In genomic region chr11:85799456-85799855, GRCm38 (mm10) we compare ENCODE assay signal across 16 mouse cellular contexts. TPM values are rescaled to one million over a fixed set of nuclear protein-coding genes. Genes with fewer than 3 reads are reported as not detected.
DNase-seq lines count a peak whose midpoint lies in the region; ATAC-seq lines count a peak whose summit lies in the region.
"Had no signal": no experiment of that assay in that cellular context is flagged by ENCODE, and none has a peak within 500 bp of the region (broad histone marks: within the 10 kb centered on the region; RNA-seq: fewer than 3 reads in every experiment).

No protein-coding gene starts in this region.

- 84% methylated on average over 4 of the region's 4 CpGs for WGBS in embryonic facial prominence, embryonic 13.5 days
- WGBS in embryonic facial prominence, embryonic 10.5 days, result 87% methylated on average over 4 of the region's 4 CpGs
- 66% methylated on average over 4 of the region's 4 CpGs for WGBS in kidney, embryonic 15.5 days
- WGBS in liver, embryonic 15.5 days (ENCODE audit: insufficient replicate concordance), result 8% methylated on average over 4 of the region's 4 CpGs

- no peak for ATAC-seq in embryonic facial prominence, embryonic 13.5 days (ENCODE audit: insufficient number of reproducible peaks, insufficient read depth, low FRiP score, low TSS enrichment, low read depth)
- no peak for ATAC-seq in kidney, embryonic 15.5 days (replicated peaks; ENCODE audit: low FRiP score)
- ATAC-seq in liver, embryonic 15.5 days (ENCODE audit: insufficient read depth), result peak; percentile 74
- ATAC-seq: hindbrain, postnatal 0 days; midbrain, embryonic 13.5 days had no signal

- H3K27ac ChIP-seq in embryonic facial prominence, embryonic 13.5 days, result peak overlapping the region; percentile 12; the same call in 1 of the 2 replicates
- no peak overlapping the region for H3K27ac ChIP-seq in embryonic facial prominence, embryonic 10.5 days (replicated peaks)
- peak overlapping the region; percentile 41; the same call in 1 of the 2 replicates for H3K27ac ChIP-seq in kidney, embryonic 15.5 days
- H3K27ac ChIP-seq in liver, embryonic 15.5 days (replicated peaks), result peak overlapping the region; percentile 98
- H3K27ac ChIP-seq: hindbrain, postnatal 0 days; midbrain, embryonic 13.5 days had no signal

- H3K4me2 ChIP-seq in embryonic facial prominence, embryonic 13.5 days, result no peak overlapping the region
- peak overlapping the region; percentile 31; the same call in 1 of the 2 replicates for H3K4me2 ChIP-seq in kidney, embryonic 15.5 days
- peak overlapping the region; percentile 69 for H3K4me2 ChIP-seq in liver, embryonic 15.5 days
- H3K4me2 ChIP-seq: midbrain, embryonic 13.5 days had no signal

- H3K36me3 ChIP-seq in embryonic facial prominence, embryonic 13.5 days, result no peaks in the 10 kb centered on the region
- H3K36me3 ChIP-seq in embryonic facial prominence, embryonic 10.5 days (replicated peaks), result peaks cover 9% of the 10 kb centered on the region; the same call in 1 of the 2 replicates
- no peaks in the 10 kb centered on the region for H3K36me3 ChIP-seq in kidney, embryonic 15.5 days
- peaks cover 80% of the 10 kb centered on the region for H3K36me3 ChIP-seq in erythroblast, embryonic 14.5 days (ENCODE audit: control insufficient read depth)
- H3K36me3 ChIP-seq in liver, embryonic 15.5 days (replicated peaks), result peaks cover 13% of the 10 kb centered on the region; the same call in 1 of the 2 replicates
- H3K36me3 ChIP-seq: midbrain, embryonic 13.5 days had no signal

- no peaks in the 10 kb centered on the region for H3K9me3 ChIP-seq in embryonic facial prominence, embryonic 13.5 days
- H3K9me3 ChIP-seq in embryonic facial prominence, embryonic 10.5 days, result no peaks in the 10 kb centered on the region
- no peaks in the 10 kb centered on the region for H3K9me3 ChIP-seq in kidney, embryonic 15.5 days (replicated peaks)
- no peaks in the 10 kb centered on the region for H3K9me3 ChIP-seq in erythroblast, embryonic 14.5 days (ENCODE audit: control insufficient read depth, low read length)
- H3K9me3 ChIP-seq in liver, embryonic 15.5 days (replicated peaks), result no peaks in the 10 kb centered on the region
- H3K9me3 ChIP-seq: midbrain, embryonic 13.5 days had no signal

- no peak for DNase-seq in embryonic facial prominence, embryonic 10.5 days (ENCODE audit: low spot score)
- no peak for DNase-seq in kidney, adult 11 months
- DNase-seq in urinary bladder, adult 18-20 months (ENCODE audit: low spot score in 2 of 2), result no peak
- DNase-seq in cerebellum, adult 18-20 months, result no peak
- DNase-seq: cerebellum, adult 2 months; lung, postnatal 36 days; right cerebral cortex, postnatal 25 days; thymus, adult 2 months had no signal

- H3K27me3 ChIP-seq in embryonic facial prominence, embryonic 13.5 days, result no peaks in the 10 kb centered on the region
- H3K27me3 ChIP-seq in embryonic facial prominence, embryonic 10.5 days (replicated peaks; ENCODE audit: low read depth, poor library complexity, severe bottlenecking), result peaks cover 5% of the 10 kb centered on the region; the same call in 1 of the 2 replicates
- no peaks in the 10 kb centered on the region for H3K27me3 ChIP-seq in kidney, embryonic 15.5 days
- H3K27me3 ChIP-seq in erythroblast, embryonic 14.5 days (ENCODE audit: control insufficient read depth), result peaks cover 7% of the 10 kb centered on the region; the same call in 1 of the 2 replicates
- peaks cover 54% of the 10 kb centered on the region for H3K27me3 ChIP-seq in liver, embryonic 15.5 days
- H3K27me3 ChIP-seq: CH12.LX; midbrain, embryonic 13.5 days had no signal

- H3K4me3 ChIP-seq in embryonic facial prominence, embryonic 13.5 days, result no peak overlapping the region
- no peak overlapping the region for H3K4me3 ChIP-seq in embryonic facial prominence, embryonic 10.5 days
- no peak overlapping the region for H3K4me3 ChIP-seq in kidney, embryonic 15.5 days (replicated peaks)
- H3K4me3 ChIP-seq in erythroblast, embryonic 14.5 days (replicated peaks), result peak overlapping the region; percentile 57
- peak overlapping the region; percentile 39 for H3K4me3 ChIP-seq in liver, embryonic 15.5 days (replicated peaks)
- H3K4me3 ChIP-seq: midbrain, embryonic 13.5 days had no signal

- no peak overlapping the region for H3K9ac ChIP-seq in embryonic facial prominence, embryonic 13.5 days
- H3K9ac ChIP-seq in kidney, embryonic 15.5 days, result no peak overlapping the region
- peak overlapping the region; percentile 34 for H3K9ac ChIP-seq in liver, embryonic 15.5 days
- H3K9ac ChIP-seq: midbrain, embryonic 13.5 days had no signal

- H3K4me1 ChIP-seq in embryonic facial prominence, embryonic 13.5 days, result peaks cover 11% of the 10 kb centered on the region
- H3K4me1 ChIP-seq in embryonic facial prominence, embryonic 10.5 days, result peaks cover 19% of the 10 kb centered on the region
- H3K4me1 ChIP-seq in kidney, embryonic 15.5 days, result peaks cover 30% of the 10 kb centered on the region
- peaks cover 77% of the 10 kb centered on the region for H3K4me1 ChIP-seq in erythroblast, embryonic 14.5 days (ENCODE audit: control insufficient read depth)
- peaks cover 68% of the 10 kb centered on the region for H3K4me1 ChIP-seq in liver, embryonic 15.5 days (replicated peaks)
- H3K4me1 ChIP-seq: midbrain, embryonic 13.5 days had no signal

RNA-seq across cellular contexts. Expression of gene Tbx2, which starts 32.9 kb away (rescaled TPM):
- 14.2 and 14.5 TPM in 2 replicates for polyA plus RNA-seq in embryonic facial prominence, embryonic 13.5 days (2015; fragmentation: Nextera tagmentation; extraction: Ambion mirVana)
- polyA plus RNA-seq in embryonic facial prominence, embryonic 10.5 days (2016; fragmentation: Nextera tagmentation; extraction: Ambion mirVana), result 9.9 and 10.9 TPM in 2 replicates
- 11.2 and 11.4 TPM in 2 replicates for polyA plus RNA-seq in kidney, embryonic 15.5 days (2015; fragmentation: Nextera tagmentation; extraction: Ambion mirVana)
- polyA plus RNA-seq in erythroblast, embryonic 14.5 days (2012), result 0.12 and 0.13 TPM in 2 replicates
- polyA plus RNA-seq in liver, embryonic 15.5 days (2015; fragmentation: Nextera tagmentation; extraction: Ambion mirVana), result 0.45 and 0.56 TPM in 2 replicates

RNA-seq across cellular contexts. Expression of gene Gm11444, which starts 50.7 kb away (rescaled TPM):
- not detected in 2 replicates for polyA plus RNA-seq in embryonic facial prominence, embryonic 13.5 days (2015; fragmentation: Nextera tagmentation; extraction: Ambion mirVana)
- not detected in 2 replicates for polyA plus RNA-seq in embryonic facial prominence, embryonic 10.5 days (2016; fragmentation: Nextera tagmentation; extraction: Ambion mirVana)
- polyA plus RNA-seq in kidney, embryonic 15.5 days (2015; fragmentation: Nextera tagmentation; extraction: Ambion mirVana), result not detected in 2 replicates
- polyA plus RNA-seq in erythroblast, embryonic 14.5 days (2012), result not detected in 2 replicates
- polyA plus RNA-seq in liver, embryonic 15.5 days (2015; fragmentation: Nextera tagmentation; extraction: Ambion mirVana), result not detected in 2 replicates
- polyA plus RNA-seq: cerebellum, adult 2 months; hindbrain, postnatal 0 days; kidney, embryonic 16.5 days; midbrain, embryonic 13.5 days; thymus, adult 2 months had no signal

Comparison
In these comparisons a context has a peak if more than half of its experiments do, and no peak if none do; other contexts are left out.
1. H3K4me3 ChIP-seq: peak in erythroblast, embryonic 14.5 days (single experiment) and liver, embryonic 15.5 days (single experiment); none in embryonic facial prominence, embryonic 13.5 days (single experiment), embryonic facial prominence, embryonic 10.5 days (single experiment) and kidney, embryonic 15.5 days (single experiment).